Mouse (Mus musculus) MEL (cell line): ENCODE results near the gene Cdkn1a. TPM values are rescaled to one million over a fixed set of nuclear protein-coding genes. Genes with fewer than 3 reads are reported as not detected.
A peak's percentile ranks its signal among the peaks of the same experiment; 100 is the strongest.

ENCODE experiments used
- DNase-seq: peaks from one replicate; pipeline ENCODE4 v3.0.0; 2011; ENCODE audit warnings: low read depth, low spot score
- H3K27ac ChIP-seq: 2 replicates; pipeline ENCODE4 v1.5.1; 2012; ENCODE audit warnings: low read depth, mild to moderate bottlenecking, control low read depth, low read length, moderate library complexity; ENCODE audit not compliant: control insufficient read depth
- H3K27me3 ChIP-seq, 2 experiments: fragments of 150-350 bp in 1 of 2; sonication (generic) in 1 of 2; 2 replicates each; pipeline ENCODE4 v1.6.1; 2012; ENCODE audit warnings: low read length in 2 of 2, mild to moderate bottlenecking in 2 of 2, improper control_type of control experiment in 1 of 2, moderate library complexity in 1 of 2; ENCODE audit not compliant: insufficient read depth in 2 of 2, control insufficient read depth in 1 of 2
- H3K36me3 ChIP-seq, 2 experiments: 2 replicates each; pipeline ENCODE4 v1.6.1; 2012 to 2014; ENCODE audit warnings: low read length in 2 of 2, improper control_type of control experiment in 1 of 2, inconsistent platforms in 1 of 2, mild to moderate bottlenecking in 1 of 2; ENCODE audit not compliant: insufficient read depth in 2 of 2, control insufficient read depth in 1 of 2
- H3K4me1 ChIP-seq, 2 experiments: fragments of 150-350 bp in 1 of 2; sonication (generic) in 1 of 2; 2 replicates each; pipeline ENCODE4 v1.6.1; 2012; ENCODE audit warnings: low read length in 2 of 2, improper control_type of control experiment in 1 of 2, mild to moderate bottlenecking in 1 of 2; ENCODE audit not compliant: insufficient read depth in 2 of 2, control insufficient read depth in 1 of 2
- H3K4me3 ChIP-seq, 2 experiments: fragments of 150-350 bp in 1 of 2; sonication (generic) in 1 of 2; 2 replicates each; pipeline ENCODE4 v1.5.1; 2012; ENCODE audit warnings: low read depth in 2 of 2, low read length in 2 of 2, mild to moderate bottlenecking in 2 of 2, moderate library complexity in 2 of 2, control low read depth in 1 of 2, improper control_type of control experiment in 1 of 2; ENCODE audit not compliant: control insufficient read depth in 1 of 2, insufficient read depth in 1 of 2
- H3K79me2 ChIP-seq: 2 replicates; pipeline ENCODE4 v1.6.1; 2012; ENCODE audit warnings: mild to moderate bottlenecking, low read length, moderate library complexity; ENCODE audit not compliant: control insufficient read depth, poor library complexity, insufficient read depth
- H3K9ac ChIP-seq: 2 replicates; pipeline ENCODE4 v1.6.1; 2012; ENCODE audit warnings: low read depth, mild to moderate bottlenecking, control low read depth, low read length, moderate library complexity; ENCODE audit not compliant: control insufficient read depth, poor library complexity, severe bottlenecking
- H3K9me3 ChIP-seq: fragments of 150-350 bp; sonication (generic); replicated peaks from 2 replicates; pipeline ENCODE4 v1.6.1; 2012; ENCODE audit warnings: mild to moderate bottlenecking, low read length, improper control_type of control experiment, moderate library complexity; ENCODE audit not compliant: insufficient read depth
- BHLHE40 ChIP-seq: IDR thresholded peaks from 2 replicates; pipeline ENCODE4 v1.6.1; 2012; ENCODE audit warnings: low read depth, mild to moderate bottlenecking, inconsistent platforms, low read length, improper control_type of control experiment, borderline replicate concordance
- CTCF ChIP-seq, 3 experiments: IDR thresholded peaks in 2 of 3; conservative IDR thresholded peaks in 1 of 3; 2 replicates each; pipeline ENCODE4 v1.5.1; 2011 to 2012; ENCODE audit warnings: low read length in 3 of 3, low read depth in 2 of 3, mild to moderate bottlenecking in 2 of 3, improper control_type of control experiment in 1 of 3, inconsistent platforms in 1 of 3, mixed read lengths in 1 of 3, moderate library complexity in 1 of 3; ENCODE audit not compliant: control insufficient read depth in 1 of 3, insufficient read depth in 1 of 3, poor library complexity in 1 of 3, severe bottlenecking in 1 of 3
- EP300 ChIP-seq, 2 experiments: IDR thresholded peaks; 2 replicates each; pipeline ENCODE4 v1.6.1; 2011; ENCODE audit warnings: improper control_type of control experiment in 2 of 2, low read length in 2 of 2, low read depth in 1 of 2, mild to moderate bottlenecking in 1 of 2
- ETS1 ChIP-seq: IDR thresholded peaks from 2 replicates; pipeline ENCODE4 v1.6.1; 2012; ENCODE audit warnings: low read depth, mild to moderate bottlenecking, inconsistent platforms, low read length, improper control_type of control experiment, moderate library complexity
- MEF2A ChIP-seq: IDR thresholded peaks from 2 replicates; pipeline ENCODE4 v1.6.1; 2014; ENCODE audit warnings: low read depth, mild to moderate bottlenecking, inconsistent platforms, low read length, improper control_type of control experiment; ENCODE audit not compliant: poor library complexity, insufficient replicate concordance, severe bottlenecking; ENCODE audit errors: extremely low read depth
- MYB ChIP-seq: IDR thresholded peaks from 2 replicates; pipeline ENCODE4 v1.6.1; 2011; ENCODE audit warnings: mild to moderate bottlenecking, low read depth, low read length, improper control_type of control experiment
- POLR2A ChIP-seq, 2 experiments: IDR thresholded peaks; 2 replicates each; pipeline ENCODE4 v1.6.1; 2011 to 2012; ENCODE audit warnings: low read length in 2 of 2, mild to moderate bottlenecking in 2 of 2, control low read depth in 1 of 2, improper control_type of control experiment in 1 of 2, low read depth in 1 of 2, moderate library complexity in 1 of 2; ENCODE audit not compliant: control insufficient read depth in 1 of 2, insufficient read depth in 1 of 2, poor library complexity in 1 of 2
- POLR2AphosphoS5 ChIP-seq: IDR thresholded peaks from 2 replicates; pipeline ENCODE4 v1.6.1; 2012; ENCODE audit warnings: low read depth, borderline replicate concordance, mild to moderate bottlenecking, inconsistent platforms, low read length, moderate library complexity, mixed read lengths
- TCF12 ChIP-seq: IDR thresholded peaks from 2 replicates; pipeline ENCODE4 v1.6.1; 2014; ENCODE audit warnings: low read depth, mild to moderate bottlenecking, inconsistent platforms, low read length, improper control_type of control experiment, moderate library complexity
- ZKSCAN1 ChIP-seq: IDR thresholded peaks from 2 replicates; pipeline ENCODE4 v1.6.1; 2012; ENCODE audit warnings: low read depth, mild to moderate bottlenecking, inconsistent platforms, low read length, improper control_type of control experiment, moderate library complexity
- ZMIZ1 ChIP-seq: IDR thresholded peaks from 2 replicates; pipeline ENCODE4 v1.6.1; 2012; ENCODE audit warnings: low read depth, mild to moderate bottlenecking, inconsistent platforms, low read length, improper control_type of control experiment, moderate library complexity
- ZNF384 ChIP-seq: IDR thresholded peaks from 2 replicates; pipeline ENCODE4 v1.6.1; 2012; ENCODE audit warnings: low read depth, mild to moderate bottlenecking, inconsistent platforms, low read length, improper control_type of control experiment
- polyA plus RNA-seq, 2 experiments: library from polyadenylated mRNA; stranded (reverse) in 1 of 2; unstranded in 1 of 2; fragments of >175 nt in 1 of 2; fragments of >200 nt in 1 of 2; gene quantifications; 2 replicates each; pipeline versions ENCODE4 v1.2.1 to v1.2.4; 2012; ENCODE audit warnings: low replicate concordance in 2 of 2, low read depth in 1 of 2; ENCODE audit not compliant: insufficient read length in 2 of 2, insufficient read depth in 1 of 2, missing spikeins in 1 of 2
- total RNA-seq: library from RNA; depleted of rRNA; stranded (reverse); fragments of 300-350 nt; gene quantifications from 2 replicates; pipeline ENCODE4 v1.2.3, GENCODE M21; 2012

Cdkn1a gene
- total and polyA plus RNA-seq, 3 experiments: 2.0 to 21.0 TPM; not detected in 1

- TF ChIP-seq ZKSCAN1: no peak
Observed at GRCm38 (mm10) chr17:29111332-29111731, 20.6 kb downstream of the Cdkn1a start (continued).

GRCm38 (mm10) chr17:29113591-29114352 lies 23.0 kb downstream of the Cdkn1a start, which contains the start of gene Rab44:
TSS of gene Rab44 (plus strand) at chr17:29114145.
- Histone ChIP-seq H3K27ac (peak within 1 kb of the TSS; percentile 71), H3K79me2 (no peaks in the 10 kb centered on the region; the same call in 1 of the 2 replicates), H3K4me3 (peak within 1 kb of the TSS; percentile 40 to 74), H3K9ac (peak within 1 kb of the TSS; percentile 46), H3K27me3 (no peaks in the 10 kb centered on the region), H3K4me1 (peaks cover 4 to 23% of the 10 kb centered on the region in 2 experiments; a peak in 3 of 4 replicates), H3K9me3 (no peaks in the 10 kb centered on the region), H3K36me3 (peaks cover 0 to 11% of the 10 kb centered on the region in 2 experiments; a peak in 2 of 4 replicates)
- TF ChIP-seq ETS1: peak; percentile 17; the same call in 1 of the 2 replicates
- no peak for TF ChIP-seq ZNF384
- TF ChIP-seq POLR2A (IDR thresholded peaks at IDR 0.05; ENCODE audit: control insufficient read depth in 1 of 2, insufficient read depth in 1 of 2, low read depth in 1 of 2, low read length in 2 of 2, poor library complexity in 1 of 2): peak in 1 of 2 experiments; percentile 43; a peak in 1 of 4 replicates
- 0 out of 2 replicates have a peak, but pooled peaks have one; percentile 7 for TF ChIP-seq TCF12
- TF ChIP-seq MEF2A: no peak
- peak; percentile 54 for TF ChIP-seq MYB
- peak; percentile 24 to 58; a peak in 1 of 4 replicates for TF ChIP-seq EP300 (IDR thresholded peaks at IDR 0.05; ENCODE audit: low read depth in 1 of 2, low read length in 2 of 2)
- DNase-seq: peak; percentile 74

GRCm38 (mm10) chr17:29116023-29116422 lies 25.2 kb downstream of the Cdkn1a start:
- Histone ChIP-seq H3K4me3 (no peak overlapping the region), H3K27ac (no peak overlapping the region), H3K4me1 (peaks cover 2 to 16% of the 10 kb centered on the region in 2 experiments; a peak in 3 of 4 replicates)

More at GRCm38 (mm10) chr17:29116023-29116422, 25.2 kb downstream of the Cdkn1a start:
- TF ChIP-seq POLR2AphosphoS5: no peak
- TF ChIP-seq BHLHE40: no peak
- TF ChIP-seq ZMIZ1: no peak
- TF ChIP-seq CTCF (IDR thresholded peaks at IDR 0.05 in 2 of 3, conservative IDR thresholded peaks at IDR 0.05 in 1 of 3; ENCODE audit: control insufficient read depth in 1 of 3, insufficient read depth in 1 of 3, low read depth in 2 of 3, low read length in 3 of 3, poor library complexity in 1 of 3, severe bottlenecking in 1 of 3): no peak
- no peak for TF ChIP-seq POLR2A (IDR thresholded peaks at IDR 0.05; ENCODE audit: control insufficient read depth in 1 of 2, insufficient read depth in 1 of 2, low read depth in 1 of 2, low read length in 2 of 2, poor library complexity in 1 of 2)
- TF ChIP-seq MYB: no peak
- no peaks in the 10 kb centered on the region; the same call in 1 of the 2 replicates for H3K79me2 ChIP-seq
- no peak for DNase-seq
- no peaks in the 10 kb centered on the region for H3K9me3 ChIP-seq
- no peaks in the 10 kb centered on the region for H3K27me3 ChIP-seq
- H3K9ac ChIP-seq: no peak overlapping the region
- peaks cover 0 to 7% of the 10 kb centered on the region in 2 experiments; a peak in 2 of 4 replicates for H3K36me3 ChIP-seq
